Comparison of ENCODE assay signal across 30 mouse cellular contexts in genomic region chr5:140918519-140918918, GRCm38 (mm10).
"Had no signal": no experiment of that assay in that cellular context is flagged by ENCODE, and none has a peak within 500 bp of the region (broad histone marks: within the 10 kb centered on the region; RNA-seq: fewer than 3 reads in every experiment).

No protein-coding gene starts in this region.

- H3K27ac ChIP-seq: heart, embryonic 10.5 days; heart, embryonic 13.5 days; heart, embryonic 15.5 days; hindbrain, embryonic 10.5 days; hindbrain, embryonic 12.5 days; hindbrain, embryonic 13.5 days; hindbrain, embryonic 14.5 days; hindbrain, embryonic 15.5 days; hindbrain, postnatal 0 days; intestine, embryonic 15.5 days; kidney, embryonic 15.5 days; kidney, postnatal 0 days; layer of hippocampus, adult 2 months had no signal

- DNase-seq: heart, postnatal 10 days; heart, postnatal 14 days; heart, postnatal 36 days; heart, postnatal 4 days; kidney, adult 11 months; kidney, adult 18-20 months; kidney, adult 2 months; kidney, adult 8-10 months; kidney, adult 9 months; kidney, postnatal 10 days; kidney, postnatal 14 days; kidney, postnatal 25 days; kidney, postnatal 36 days; kidney, postnatal 4 days; layer of hippocampus, adult 9-11 months; layer of hippocampus, postnatal 36 days had no signal

- H3K4me1 ChIP-seq: heart, embryonic 10.5 days; heart, embryonic 12.5 days; heart, embryonic 13.5 days; heart, embryonic 15.5 days; hindbrain, embryonic 10.5 days; hindbrain, embryonic 12.5 days; hindbrain, embryonic 13.5 days; hindbrain, embryonic 15.5 days; intestine, embryonic 15.5 days; kidney, embryonic 15.5 days had no signal

- H3K27me3 ChIP-seq: heart, embryonic 12.5 days; heart, embryonic 13.5 days; heart, embryonic 15.5 days; hindbrain, embryonic 12.5 days; hindbrain, embryonic 13.5 days; hindbrain, embryonic 15.5 days; intestine, embryonic 15.5 days; kidney, embryonic 15.5 days had no signal

- H3K9ac ChIP-seq: heart, embryonic 12.5 days; heart, embryonic 13.5 days; heart, embryonic 15.5 days; hindbrain, embryonic 12.5 days; hindbrain, embryonic 13.5 days; hindbrain, embryonic 14.5 days; hindbrain, embryonic 15.5 days; intestine, embryonic 15.5 days; kidney, embryonic 15.5 days had no signal

- H3K36me3 ChIP-seq: heart, embryonic 10.5 days; heart, embryonic 12.5 days; heart, embryonic 13.5 days; heart, embryonic 15.5 days; hindbrain, embryonic 10.5 days; hindbrain, embryonic 12.5 days; hindbrain, embryonic 13.5 days; hindbrain, embryonic 15.5 days; intestine, embryonic 15.5 days; kidney, embryonic 15.5 days had no signal

- H3K4me3 ChIP-seq: heart, embryonic 10.5 days; heart, embryonic 12.5 days; heart, embryonic 13.5 days; heart, embryonic 15.5 days; hindbrain, embryonic 10.5 days; hindbrain, embryonic 12.5 days; hindbrain, embryonic 13.5 days; hindbrain, embryonic 15.5 days; intestine, embryonic 15.5 days; kidney, embryonic 15.5 days; layer of hippocampus, adult 2 months had no signal
